Mouse (Mus musculus) cerebellum, postnatal 4 days (tissue): Measurements from ENCODE around the gene Clec3a.

Experiments used
- DNase-seq, 2 experiments: peaks; one replicate each; pipeline ENCODE4 v3.0.0; 2022; ENCODE audit warnings: low spot score in 2 of 2, mixed read lengths in 1 of 2

The Clec3a gene

GRCm38 (mm10) chr8:114458113-114458784 lies 40.4 kb downstream of the Clec3a start:
- no peak for DNase-seq

- DNase-seq, result no peak
Measured at GRCm38 (mm10) chr8:114460600-114460999, 42.7 kb downstream of the Clec3a start.

DNA sequence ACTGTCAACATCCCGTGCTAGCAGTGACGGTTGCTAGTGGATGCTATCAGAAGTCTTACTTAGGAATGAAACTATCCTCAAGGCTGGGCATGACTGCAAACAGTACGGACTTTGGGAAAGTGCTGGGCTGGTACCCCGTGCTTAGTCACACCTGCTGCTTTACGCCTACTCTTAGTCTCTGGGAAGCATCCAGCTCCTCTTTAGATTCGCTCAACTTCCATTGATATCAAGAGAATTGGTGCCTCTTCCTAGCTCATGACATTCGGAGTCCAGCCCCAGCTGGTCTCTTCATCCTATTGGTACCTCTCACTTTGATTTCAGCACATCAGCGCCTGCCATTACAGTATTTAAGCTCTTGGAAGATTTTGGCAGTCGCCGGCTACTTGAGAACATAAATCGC lies 44.7 kb downstream of the Clec3a start:
- no peak for DNase-seq

DNA sequence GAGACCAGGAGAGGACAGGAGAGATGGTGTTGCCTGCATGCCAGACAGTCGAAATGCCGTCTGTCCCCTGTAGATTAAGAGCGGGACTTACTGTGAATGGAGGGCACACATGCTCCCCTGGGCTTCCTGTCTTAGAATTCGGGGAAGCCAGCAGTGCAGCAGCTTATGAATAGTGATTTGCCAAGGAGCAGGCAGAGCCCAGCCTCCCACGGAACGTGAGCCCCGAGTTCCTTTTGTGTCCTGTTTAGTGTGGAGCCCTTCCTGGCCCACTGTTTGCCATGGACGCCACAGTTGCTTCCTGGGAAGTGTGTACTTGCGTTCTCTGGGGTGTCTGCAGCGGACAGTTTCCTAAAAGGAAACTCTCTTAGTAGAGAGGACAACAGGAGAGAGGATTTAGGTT lies 45.4 kb downstream of the Clec3a start:
- no peak for DNase-seq

DNA sequence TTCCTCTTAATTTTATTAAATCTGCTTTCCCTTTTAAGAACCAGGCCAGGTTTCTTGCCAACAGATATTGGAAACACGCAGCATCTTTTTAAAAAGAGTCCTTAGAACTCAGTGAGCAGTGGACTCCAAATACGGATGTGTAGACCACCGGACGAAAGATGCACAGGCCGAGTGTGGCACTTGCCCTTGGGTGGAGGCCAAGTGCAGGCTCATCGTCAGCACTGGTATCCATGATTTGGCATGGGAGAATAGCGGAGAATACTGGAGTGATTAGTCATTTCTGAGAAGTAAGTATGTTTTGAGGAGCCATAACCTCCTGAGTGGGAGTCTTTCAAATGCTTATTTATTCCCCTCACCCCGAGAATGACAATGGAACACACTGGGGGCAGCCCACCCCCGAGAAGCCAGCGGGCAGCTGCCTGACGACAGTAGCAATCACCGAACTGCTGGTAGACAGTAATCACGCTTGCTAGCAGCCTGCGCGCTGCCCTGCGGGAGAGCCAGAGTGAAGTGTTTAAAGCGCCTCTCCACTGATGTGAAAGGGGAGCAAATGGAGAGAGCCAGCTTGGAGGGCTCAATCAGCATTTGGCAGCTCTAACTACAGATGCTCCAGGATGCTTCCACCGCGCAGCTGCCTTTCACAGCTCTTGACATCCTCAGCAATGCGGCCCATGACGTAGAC lies 50.8 kb downstream of the Clec3a start:
- DNase-seq, result peak in 1 of 2 experiments; percentile 43

GRCm38 (mm10) chr8:114469208-114469590 lies 51.3 kb downstream of the Clec3a start:
- DNase-seq, result no peak

- DNase-seq, result no peak
Measured at GRCm38 (mm10) chr8:114473546-114473945, 55.7 kb downstream of the Clec3a start.
